Mouse (Mus musculus) layer of hippocampus, adult 2 months (tissue): ENCODE results near the gene Gm8693. TPM values are rescaled to one million over a fixed set of nuclear protein-coding genes. Genes with fewer than 3 reads are reported as not detected.
"Not testable (repeated sequence)": the region's sequence is repeated elsewhere in the genome, so short reads cannot be mapped to it uniquely, and the experiment has no call there.

Experiments
- DNase-seq, 2 experiments: peaks; one replicate each; pipeline ENCODE4 v3.0.0; 2022; ENCODE audit warnings: low spot score in 2 of 2
- H3K27ac ChIP-seq: fragments of 200-600 bp; 2 replicates; pipeline ENCODE4 v1.8.1; 2022
- H3K4me3 ChIP-seq: fragments of 200-600 bp; 2 replicates; pipeline ENCODE4 v1.8.1; 2022; ENCODE audit warnings: mild to moderate bottlenecking
- long read RNA-seq, 2 experiments: library from polyadenylated mRNA; stranded (forward); transcript quantifications; one replicate each; pipeline ENCODE4 v2.0.0; 2021; ENCODE audit warnings: borderline mapping rate in 2 of 2
- total RNA-seq, 2 experiments: library from RNA; stranded (reverse); gene quantifications; 2 replicates each; pipeline ENCODE4 v1.2.3; 2021

Gm8693 gene
- total RNA-seq = not detected
- long read RNA-seq, experiment 1 = 0 reads
- long read RNA-seq, experiment 2 = 0 reads

- not testable (repeated sequence) for H3K27ac ChIP-seq, H3K4me3 ChIP-seq, DNase-seq
Measured at GRCm38 (mm10) chr7:22692217-22692616, at the start of gene Gm8693. Gene Gm8693 (minus strand): TSS chr7:22692317.

GRCm38 (mm10) chr7:22719610-22720009 is 27.5 kb upstream of the Gm8693 start, which contains the start of gene Gm4567:
Gene Gm4567 (minus strand): TSS chr7:22719710.
- not testable (repeated sequence) for DNase-seq, H3K27ac ChIP-seq, H3K4me3 ChIP-seq

GRCm38 (mm10) chr7:22657718-22658117 is 34.4 kb downstream of the Gm8693 start, which contains the start of gene Vmn1r155:
Gene Vmn1r155 (plus strand): TSS chr7:22658018.
- DNase-seq, H3K4me3 ChIP-seq, H3K27ac ChIP-seq: not testable (repeated sequence)

Other genes starting within 250 kb of the Gm8693 start
- gene Gm10665, start 228.2 kb downstream of the Gm8693 start, total RNA-seq = not detected
- not detected for gene Vmn1r151, start 192.6 kb downstream of the Gm8693 start, total RNA-seq
- gene Vmn1r152, start 169.3 kb downstream of the Gm8693 start, total RNA-seq = not detected
- not detected for gene Gm8677, start 157.4 kb downstream of the Gm8693 start, total RNA-seq
- gene Gm4201, start 127.0 kb downstream of the Gm8693 start, total RNA-seq = not detected
- not detected for gene Gm4565, start 104.2 kb downstream of the Gm8693 start, total RNA-seq
- gene Vmn1r155, start 34.3 kb downstream of the Gm8693 start, total RNA-seq = not detected
- gene Gm4567, start 27.4 kb upstream of the Gm8693 start, total RNA-seq = not detected
- gene Vmn1r157, start 69.4 kb upstream of the Gm8693 start, total RNA-seq = not detected
- gene Vmn1r158, start 98.5 kb upstream of the Gm8693 start, total RNA-seq = not detected
- not detected for gene Vmn1r159, start 151.3 kb upstream of the Gm8693 start, total RNA-seq
- gene Vmn1r160, start 178.9 kb upstream of the Gm8693 start, total RNA-seq = not detected